Mouse (Mus musculus): Measurements from ENCODE around the gene Ppp1r36. TPM values are rescaled to one million over a fixed set of nuclear protein-coding genes. Genes with fewer than 3 reads are reported as not detected.

Ppp1r36 gene
- total RNA-seq (2014; rRNA removed) (1.1 and 1.8 TPM in 2 replicates), polyA plus RNA-seq (2015; fragmentation: Nextera tagmentation; extraction: Ambion mirVana) (2.2 and 2.7 TPM in 2 replicates)

DNA sequence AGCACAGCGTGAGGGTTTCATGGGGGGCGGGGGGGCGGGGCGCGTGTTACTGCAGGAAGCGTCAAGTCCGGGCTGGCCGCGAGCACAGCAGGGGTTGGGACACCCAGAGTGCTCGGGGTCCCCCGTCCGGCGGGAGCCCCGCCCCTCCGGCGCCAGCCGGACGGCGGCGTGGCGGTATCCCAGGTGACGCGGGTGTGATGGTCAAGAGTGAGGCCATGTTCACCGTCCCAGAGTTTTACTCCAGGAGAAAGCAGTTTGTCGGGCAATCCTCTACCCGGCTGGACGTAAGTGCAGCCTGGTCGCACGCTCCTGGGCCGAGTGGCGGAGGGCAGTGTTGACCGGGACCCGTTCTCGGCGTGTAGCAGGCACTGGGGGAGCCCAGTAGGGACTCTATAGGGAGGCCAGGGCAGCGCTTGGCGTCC is at the start of gene Ppp1r36:
Gene Ppp1r36 (plus strand): TSS at position 106 of the 422 bp plus-strand sequence.
- DNase-seq: no peak
- Histone ChIP-seq H3K9me3 (ENCODE audit: low read length) (no peaks in the 10 kb centered on the region), H3K27ac (ENCODE audit: low read depth, low read length) (no peak within 1 kb of the TSS), H3K4me3 (ENCODE audit: low read depth, low read length) (peak within 1 kb of the TSS; percentile 34), H3K4me2 (ENCODE audit: low read depth) (peak within 1 kb of the TSS; percentile 56), H3K36me3 (ENCODE audit: insufficient read depth) (no peaks in the 10 kb centered on the region), H3K27me3 (ENCODE audit: insufficient read depth, low read length) (peaks cover 8% of the 10 kb centered on the region; the same call in 1 of the 2 replicates), H3K4me1 (ENCODE audit: insufficient read depth) (no peaks in the 10 kb centered on the region), H3K9ac (0 out of 2 replicates have a peak within 1 kb of the TSS, but pooled peaks have one; percentile 10)
- no peak; the same call in 1 of the 2 replicates for ATAC-seq
- no peak for TF ChIP-seq CTCF (IDR thresholded peaks at IDR 0.05; ENCODE audit: low read depth)
- WGBS: under 1% methylated on average over 37 of the region's 37 CpGs

- H3K4me2 ChIP-seq (ENCODE audit: low read depth): peak overlapping the region; percentile 92
- no peaks in the 10 kb centered on the region for H3K9me3 ChIP-seq (ENCODE audit: low read length)
- ATAC-seq: no peak
- no peaks in the 10 kb centered on the region for H3K27me3 ChIP-seq (ENCODE audit: insufficient read depth, low read length)
- H3K27ac ChIP-seq (ENCODE audit: low read depth, low read length): peak overlapping the region; percentile 99
- TF ChIP-seq CTCF (IDR thresholded peaks at IDR 0.05; ENCODE audit: low read depth): no peak
- no peaks in the 10 kb centered on the region for H3K36me3 ChIP-seq (ENCODE audit: insufficient read depth)
- peaks cover 16% of the 10 kb centered on the region for H3K4me1 ChIP-seq (ENCODE audit: insufficient read depth)
- peak overlapping the region; percentile 95 for H3K4me3 ChIP-seq (ENCODE audit: low read depth, low read length)
- no peak for DNase-seq
- H3K9ac ChIP-seq: peak overlapping the region; percentile 100
- 8% methylated on average over 9 of the region's 9 CpGs for WGBS
Measured at GRCm38 (mm10) chr12:76368201-76368789, 49.0 kb upstream of the Ppp1r36 start.

DNA sequence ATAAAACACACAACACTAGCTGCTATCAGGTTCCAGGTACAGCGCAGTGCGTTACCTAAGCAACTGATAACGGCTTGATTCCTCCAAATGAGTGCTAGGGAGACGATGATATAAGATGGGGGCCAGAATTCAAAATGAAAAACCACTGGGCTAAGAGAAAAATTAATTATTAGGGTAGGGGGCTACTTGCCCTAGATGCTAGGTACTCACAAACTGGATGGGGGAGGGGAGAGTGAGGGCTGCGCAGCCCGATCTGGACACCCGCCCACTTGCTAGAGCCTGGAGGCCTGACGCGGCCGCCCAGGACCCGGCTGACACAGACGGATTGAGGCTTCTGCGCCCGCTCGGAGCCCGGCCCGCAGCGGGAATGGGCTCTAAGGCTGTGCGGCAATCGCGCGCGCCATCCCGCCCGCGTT is 48.5 kb upstream of the Ppp1r36 start:
- peak overlapping the region; percentile 100 for H3K9ac ChIP-seq
- peak; percentile 74 for DNase-seq
- peak overlapping the region; percentile 95 for H3K4me3 ChIP-seq (ENCODE audit: low read depth, low read length)
- under 1% methylated on average over 19 of the region's 26 CpGs for WGBS
- ATAC-seq: peak; percentile 38
- peak overlapping the region; percentile 92 for H3K4me2 ChIP-seq (ENCODE audit: low read depth)
- TF ChIP-seq CTCF (IDR thresholded peaks at IDR 0.05; ENCODE audit: low read depth): no peak
- peak overlapping the region; percentile 99 for H3K27ac ChIP-seq (ENCODE audit: low read depth, low read length)
- no peaks in the 10 kb centered on the region for H3K27me3 ChIP-seq (ENCODE audit: insufficient read depth, low read length)
- no peaks in the 10 kb centered on the region for H3K36me3 ChIP-seq (ENCODE audit: insufficient read depth)
- peaks cover 16% of the 10 kb centered on the region for H3K4me1 ChIP-seq (ENCODE audit: insufficient read depth)
- no peaks in the 10 kb centered on the region for H3K9me3 ChIP-seq (ENCODE audit: low read length)

- H3K27ac ChIP-seq (ENCODE audit: low read depth, low read length): peak within 1 kb of the TSS; percentile 99
- WGBS: under 1% methylated on average over 60 of the region's 96 CpGs
- DNase-seq: peak; percentile 98
- H3K4me1 ChIP-seq (ENCODE audit: insufficient read depth): peaks cover 16% of the 10 kb centered on the region
- H3K36me3 ChIP-seq (ENCODE audit: insufficient read depth): no peaks in the 10 kb centered on the region
- peak within 1 kb of the TSS; percentile 100 for H3K9ac ChIP-seq
- ATAC-seq: peak; percentile 94
- H3K4me3 ChIP-seq (ENCODE audit: low read depth, low read length): peak within 1 kb of the TSS; percentile 95
- no peaks in the 10 kb centered on the region for H3K9me3 ChIP-seq (ENCODE audit: low read length)
- H3K4me2 ChIP-seq (ENCODE audit: low read depth): peak within 1 kb of the TSS; percentile 92
- H3K27me3 ChIP-seq (ENCODE audit: insufficient read depth, low read length): no peaks in the 10 kb centered on the region
- no peak for TF ChIP-seq CTCF (IDR thresholded peaks at IDR 0.05; ENCODE audit: low read depth)
Measured at GRCm38 (mm10) chr12:76369206-76369977, 47.9 kb upstream of the Ppp1r36 start, which contains the start of gene Zbtb25. Gene Zbtb25, minus strand, starts transcription at chr12:76369602.

DNA sequence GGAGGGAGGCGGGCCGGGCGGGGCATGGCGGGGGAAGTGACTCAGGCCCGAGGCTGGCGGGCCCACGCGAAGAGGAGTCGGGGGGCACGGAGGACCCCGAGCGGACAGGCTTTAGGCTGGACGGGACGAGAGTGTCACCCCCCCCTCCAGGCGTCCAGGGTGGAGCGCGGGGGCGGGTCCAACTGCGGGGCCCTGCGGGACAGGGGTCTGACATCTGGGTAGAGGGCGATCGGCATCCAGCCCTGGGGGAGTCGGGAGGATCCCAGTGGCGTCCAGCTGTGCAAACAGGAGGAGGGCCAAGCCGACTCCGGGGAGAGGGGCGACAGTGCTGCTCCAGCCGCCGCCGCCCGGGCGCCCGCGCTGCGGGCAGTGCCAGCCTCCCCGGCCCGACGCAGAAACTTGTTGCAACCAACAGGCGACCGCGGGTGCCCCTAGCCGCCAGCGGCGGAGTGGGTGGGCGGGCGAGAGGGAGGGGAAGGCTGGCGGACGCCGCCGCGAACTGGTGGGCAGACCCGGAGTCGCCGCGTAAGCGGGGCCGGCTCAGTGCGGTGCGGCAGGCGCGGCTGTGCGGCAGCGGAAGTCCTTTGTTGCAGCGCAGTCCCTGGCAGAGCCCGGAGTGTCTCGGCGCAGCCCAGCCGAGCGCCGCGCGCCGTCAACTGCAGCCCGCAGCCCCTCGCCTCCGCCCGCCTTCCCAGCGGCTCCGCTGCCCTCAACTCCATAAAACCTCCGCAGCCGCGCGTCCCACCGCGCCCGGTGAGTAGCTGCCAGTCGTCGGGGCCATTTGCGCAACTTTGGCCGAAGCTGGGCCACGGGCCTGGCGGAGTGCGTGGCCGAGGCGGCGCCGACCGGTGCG is 47.1 kb upstream of the Ppp1r36 start, which contains the start of gene Zbtb1:
Gene Zbtb1 (plus strand): TSS at position 289 of the 853 bp plus-strand sequence.
- H3K36me3 ChIP-seq (ENCODE audit: insufficient read depth): no peaks in the 10 kb centered on the region
- peaks cover 16% of the 10 kb centered on the region for H3K4me1 ChIP-seq (ENCODE audit: insufficient read depth)
- under 1% methylated on average over 92 of the region's 99 CpGs for WGBS
- H3K27ac ChIP-seq (ENCODE audit: low read depth, low read length): peak within 1 kb of the TSS; percentile 99
- no peaks in the 10 kb centered on the region for H3K27me3 ChIP-seq (ENCODE audit: insufficient read depth, low read length)
- H3K4me2 ChIP-seq (ENCODE audit: low read depth): peak within 1 kb of the TSS; percentile 92
- ATAC-seq (peak; percentile 51), DNase-seq (peak; percentile 78)
- H3K4me3 ChIP-seq (ENCODE audit: low read depth, low read length): peak within 1 kb of the TSS; percentile 95
- peak within 1 kb of the TSS; percentile 100 for H3K9ac ChIP-seq
- TF ChIP-seq CTCF (IDR thresholded peaks at IDR 0.05; ENCODE audit: low read depth): peak; percentile 41
- H3K9me3 ChIP-seq (ENCODE audit: low read length): no peaks in the 10 kb centered on the region

- WGBS: 3% methylated on average over 63 of the region's 63 CpGs
Measured at GRCm38 (mm10) chr12:76370831-76371571, 46.3 kb upstream of the Ppp1r36 start.

More at GRCm38 (mm10) chr12:76370831-76371571, 46.3 kb upstream of the Ppp1r36 start:
- peak overlapping the region; percentile 100 for H3K9ac ChIP-seq
- no peaks in the 10 kb centered on the region for H3K9me3 ChIP-seq (ENCODE audit: low read length)
- no peaks in the 10 kb centered on the region for H3K36me3 ChIP-seq (ENCODE audit: insufficient read depth)
- peak; percentile 37 for TF ChIP-seq CTCF (IDR thresholded peaks at IDR 0.05; ENCODE audit: low read depth)
- peaks cover 16% of the 10 kb centered on the region for H3K4me1 ChIP-seq (ENCODE audit: insufficient read depth)
- peak overlapping the region; percentile 92 for H3K4me2 ChIP-seq (ENCODE audit: low read depth)
- ATAC-seq (no peak), DNase-seq (peak; percentile 57)
- H3K27me3 ChIP-seq (ENCODE audit: insufficient read depth, low read length): no peaks in the 10 kb centered on the region
- peak overlapping the region; percentile 95 for H3K4me3 ChIP-seq (ENCODE audit: low read depth, low read length)
- H3K27ac ChIP-seq (ENCODE audit: low read depth, low read length): peak overlapping the region; percentile 99
